Mouse (Mus musculus) bone marrow, adult 2 months (tissue): ENCODE results near the gene Ifngr2.

Experiments used
- CTCF ChIP-seq: fragments of 200-500 bp; IDR thresholded peaks from 2 replicates; pipeline ENCODE4 v1.5.1; 2011; ENCODE audit warnings: low read length, control low read depth; ENCODE audit not compliant: control insufficient read depth, insufficient read depth
- POLR2A ChIP-seq: fragments of 200-500 bp; IDR thresholded peaks from 2 replicates; pipeline ENCODE4 v1.6.1; 2011; ENCODE audit warnings: low read depth, mild to moderate bottlenecking, control low read depth, low read length, borderline replicate concordance; ENCODE audit not compliant: control insufficient read depth

DNA sequence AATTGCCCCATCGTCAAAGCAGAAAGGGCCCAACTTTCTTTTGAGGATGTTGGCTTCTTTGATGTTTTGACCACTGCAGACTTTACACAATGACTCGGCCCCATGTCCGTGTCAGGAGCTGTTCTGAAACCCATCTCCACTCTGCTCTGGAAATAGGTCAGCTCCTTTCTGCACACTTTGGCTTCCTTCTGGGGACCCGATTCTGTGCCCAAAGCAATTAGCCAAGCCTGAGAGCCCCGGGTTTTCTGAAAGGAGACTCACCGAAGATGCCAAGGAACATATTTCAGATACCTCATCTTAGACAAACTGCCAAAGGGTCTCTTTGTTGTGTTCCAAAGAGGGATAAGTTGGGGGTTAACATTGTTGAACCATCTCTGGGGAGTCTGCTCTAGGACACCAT is 67.7 kb downstream of the Ifngr2 start:
- TF ChIP-seq CTCF (no peak), POLR2A (no peak)
